Mouse (Mus musculus) midbrain, postnatal 0 days (tissue): ENCODE results near the gene Parp9. TPM values are rescaled to one million over a fixed set of nuclear protein-coding genes. Genes with fewer than 3 reads are reported as not detected.

Experiments used
- ATAC-seq: fragments of 200-750 bp; cut with Nextera tagmentation; 2 replicates; pipeline ENCODE4 v1.8.0; 2017; ENCODE audit warnings: moderate number of reproducible peaks, mild to moderate bottlenecking, moderate TSS enrichment, moderate library complexity; ENCODE audit not compliant: low FRiP score
- DNase-seq: peaks from one replicate; pipeline ENCODE4 v3.0.0-alpha.2; 2015; ENCODE audit warnings: low spot score
- H3K27ac ChIP-seq: fragments of 300-500 bp; sonication (generic); 2 replicates; pipeline ENCODE4 v1.5.1; 2014; ENCODE audit warnings: low read depth, mild to moderate bottlenecking, low read length, mixed read lengths
- H3K27me3 ChIP-seq: fragments of 300-500 bp; sonication (generic); 2 replicates; pipeline ENCODE4 v1.6.1; 2014; ENCODE audit warnings: low read length, control low read depth, mixed read lengths; ENCODE audit not compliant: insufficient read depth
- H3K36me3 ChIP-seq: fragments of 300-500 bp; sonication (generic); 2 replicates; pipeline ENCODE4 v1.6.1; 2014; ENCODE audit warnings: low read length, control low read depth, mixed read lengths; ENCODE audit not compliant: insufficient read depth
- H3K4me1 ChIP-seq: fragments of 300-500 bp; sonication (generic); 2 replicates; pipeline ENCODE4 v1.6.1; 2014; ENCODE audit warnings: mild to moderate bottlenecking, control low read depth, antibody characterized with exemption, low read length, mixed read lengths; ENCODE audit not compliant: insufficient read depth
- H3K4me2 ChIP-seq: fragments of 300-500 bp; sonication (generic); 2 replicates; pipeline ENCODE4 v1.6.1; 2014; ENCODE audit warnings: low read depth, mild to moderate bottlenecking, low read length, mixed read lengths; ENCODE audit not compliant: poor library complexity, severe bottlenecking
- H3K4me3 ChIP-seq: fragments of 300-500 bp; sonication (generic); 2 replicates; pipeline ENCODE4 v1.5.1; 2014; ENCODE audit warnings: low read depth, mild to moderate bottlenecking, low read length, moderate library complexity
- H3K9ac ChIP-seq: fragments of 300-500 bp; sonication (generic); replicated peaks from 2 replicates; pipeline ENCODE4 v1.6.1; 2014; ENCODE audit warnings: mild to moderate bottlenecking, low read length, moderate library complexity, mixed read lengths; ENCODE audit not compliant: poor library complexity, severe bottlenecking
- H3K9me3 ChIP-seq: fragments of 300-500 bp; sonication (generic); 2 replicates; pipeline ENCODE4 v1.6.1; 2016; ENCODE audit warnings: low read length, control low read depth
- CTCF ChIP-seq: IDR thresholded peaks from 2 replicates; pipeline ENCODE4 v1.5.1; 2016; ENCODE audit warnings: antibody characterized with exemption, mild to moderate bottlenecking
- WGBS: fragments of 180-500 bp; shearing (Covaris S2); extraction: QIAGEN DNeasy Blood & Tissue Kit; methylation state at CpG from one replicate; pipeline ENCODE4 v1.1.7; 2014; 5-methylcytosine and 5-hydroxymethylcytosine counted together
- polyA plus RNA-seq: library from polyadenylated mRNA; unstranded; fragments of >200 nt; fragmentation: Nextera tagmentation; extraction: Ambion mirVana; gene quantifications from 2 replicates; pipeline ENCODE4 v1.2.1, GENCODE M21; 2015
- total RNA-seq: library from RNA; depleted of rRNA; stranded (reverse); fragments of >200 nt; gene quantifications from 2 replicates; pipeline ENCODE4 v1.2.3, GENCODE M21; 2014

The Parp9 gene
- total and polyA plus RNA-seq, 2 experiments from 2014 or later = 1.9 to 3.0 TPM

DNA sequence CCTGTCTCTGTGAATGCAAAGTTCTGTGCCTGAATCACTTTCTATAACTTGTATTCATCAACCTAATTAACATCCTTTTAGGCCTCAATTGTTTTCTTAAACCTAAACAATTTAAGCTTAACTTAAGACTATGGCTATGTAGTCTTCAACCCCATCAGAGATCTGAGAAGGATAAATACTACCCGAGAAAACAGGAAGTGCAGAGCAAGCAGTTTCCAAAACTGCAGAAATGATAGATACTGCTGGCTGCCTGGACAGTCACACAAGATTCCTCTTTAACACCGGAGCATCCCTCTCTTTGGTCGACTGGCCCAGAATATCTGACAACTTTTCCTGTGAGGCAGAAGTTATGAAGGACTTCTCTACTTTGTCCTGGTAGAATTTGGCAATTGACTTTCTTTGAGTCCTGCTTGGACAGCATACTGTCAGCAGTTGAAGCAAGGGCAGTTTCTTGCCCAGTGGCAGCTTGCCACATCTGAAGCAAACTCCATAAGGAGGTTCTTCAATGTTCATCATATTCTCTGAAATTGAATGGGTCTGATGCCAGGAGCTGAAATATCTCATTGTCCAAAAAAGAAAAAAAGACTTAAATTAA is 15.9 kb upstream of the Parp9 start:
- TF ChIP-seq CTCF = no peak
- 86% methylated on average over 3 of the region's 3 CpGs for WGBS
- Histone ChIP-seq H3K27ac (no peak overlapping the region), H3K4me2 (no peak overlapping the region), H3K4me3 (no peak overlapping the region), H3K9ac (no peak overlapping the region), H3K36me3 (no peaks in the 10 kb centered on the region), H3K4me1 (no peaks in the 10 kb centered on the region), H3K9me3 (no peaks in the 10 kb centered on the region), H3K27me3 (no peaks in the 10 kb centered on the region)
- ATAC-seq (no peak), DNase-seq (no peak)

DNA sequence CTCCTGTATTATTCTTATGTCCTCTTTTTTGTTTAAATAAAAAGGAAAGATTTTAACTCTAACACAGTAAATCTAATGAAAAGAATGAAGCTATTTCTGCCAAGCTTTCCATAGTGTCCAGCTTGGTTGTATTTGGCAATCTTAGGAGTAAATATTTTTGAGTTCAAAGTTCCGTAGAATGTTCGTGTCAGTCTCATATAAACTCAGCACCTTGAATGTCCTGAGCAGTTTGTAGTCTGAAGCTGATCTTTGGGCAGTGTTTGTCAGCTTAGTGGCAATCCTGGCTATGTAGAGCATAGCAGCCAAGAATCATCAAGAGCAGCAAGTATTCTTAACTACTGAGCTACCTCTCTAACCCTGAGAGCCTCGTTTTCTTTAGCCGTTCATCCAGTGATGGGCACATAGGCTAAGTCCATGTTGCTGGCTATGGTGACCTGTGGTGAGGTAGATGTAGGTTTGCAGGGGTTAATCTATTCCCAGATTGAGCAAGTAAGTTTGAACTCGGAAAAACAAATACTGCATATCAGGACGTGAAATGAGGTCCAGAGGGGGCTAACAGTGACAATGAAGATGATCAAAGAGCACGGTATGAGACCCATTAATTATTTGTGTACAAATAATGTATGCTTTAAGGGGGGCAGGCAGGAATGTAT is 14.6 kb upstream of the Parp9 start:
- no peaks in the 10 kb centered on the region for H3K9me3 ChIP-seq
- no peak overlapping the region for H3K4me3 ChIP-seq
- no peaks in the 10 kb centered on the region for H3K27me3 ChIP-seq
- 79% methylated on average over 7 of the region's 7 CpGs for WGBS
- H3K27ac ChIP-seq = no peak overlapping the region
- no peak overlapping the region for H3K4me2 ChIP-seq
- H3K4me1 ChIP-seq = no peaks in the 10 kb centered on the region
- no peaks in the 10 kb centered on the region for H3K36me3 ChIP-seq
- no peak overlapping the region for H3K9ac ChIP-seq
- TF ChIP-seq CTCF = no peak
- no peak for DNase-seq
- ATAC-seq = no peak

DNA sequence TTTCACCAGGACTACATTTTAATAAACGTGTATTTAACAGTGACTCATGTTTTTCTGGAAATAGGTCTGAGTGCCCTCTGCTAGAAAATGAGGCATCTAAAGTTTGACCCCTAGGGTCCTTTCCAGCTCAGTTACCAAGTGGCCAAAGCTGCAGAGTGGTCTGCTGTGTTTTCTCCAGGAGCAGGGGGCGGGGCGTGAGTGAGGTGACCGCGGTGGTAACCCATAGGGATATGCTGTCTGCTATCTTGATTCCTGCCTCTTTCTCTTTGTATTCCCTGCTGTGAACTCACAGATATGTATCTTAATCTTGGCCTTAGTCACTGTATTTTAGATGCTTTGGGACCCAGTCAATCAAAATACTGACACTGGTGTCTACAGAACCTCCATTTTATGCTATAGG is 13.9 kb upstream of the Parp9 start:
- no peak overlapping the region for H3K4me2 ChIP-seq
- no peak overlapping the region for H3K9ac ChIP-seq
- ATAC-seq = no peak
- DNase-seq = no peak
- H3K36me3 ChIP-seq = no peaks in the 10 kb centered on the region
- no peak overlapping the region for H3K27ac ChIP-seq
- H3K27me3 ChIP-seq = no peaks in the 10 kb centered on the region
- no peak for TF ChIP-seq CTCF
- H3K4me3 ChIP-seq = no peak overlapping the region
- WGBS = 94% methylated on average over 5 of the region's 5 CpGs
- H3K9me3 ChIP-seq = no peaks in the 10 kb centered on the region
- no peaks in the 10 kb centered on the region for H3K4me1 ChIP-seq

DNA sequence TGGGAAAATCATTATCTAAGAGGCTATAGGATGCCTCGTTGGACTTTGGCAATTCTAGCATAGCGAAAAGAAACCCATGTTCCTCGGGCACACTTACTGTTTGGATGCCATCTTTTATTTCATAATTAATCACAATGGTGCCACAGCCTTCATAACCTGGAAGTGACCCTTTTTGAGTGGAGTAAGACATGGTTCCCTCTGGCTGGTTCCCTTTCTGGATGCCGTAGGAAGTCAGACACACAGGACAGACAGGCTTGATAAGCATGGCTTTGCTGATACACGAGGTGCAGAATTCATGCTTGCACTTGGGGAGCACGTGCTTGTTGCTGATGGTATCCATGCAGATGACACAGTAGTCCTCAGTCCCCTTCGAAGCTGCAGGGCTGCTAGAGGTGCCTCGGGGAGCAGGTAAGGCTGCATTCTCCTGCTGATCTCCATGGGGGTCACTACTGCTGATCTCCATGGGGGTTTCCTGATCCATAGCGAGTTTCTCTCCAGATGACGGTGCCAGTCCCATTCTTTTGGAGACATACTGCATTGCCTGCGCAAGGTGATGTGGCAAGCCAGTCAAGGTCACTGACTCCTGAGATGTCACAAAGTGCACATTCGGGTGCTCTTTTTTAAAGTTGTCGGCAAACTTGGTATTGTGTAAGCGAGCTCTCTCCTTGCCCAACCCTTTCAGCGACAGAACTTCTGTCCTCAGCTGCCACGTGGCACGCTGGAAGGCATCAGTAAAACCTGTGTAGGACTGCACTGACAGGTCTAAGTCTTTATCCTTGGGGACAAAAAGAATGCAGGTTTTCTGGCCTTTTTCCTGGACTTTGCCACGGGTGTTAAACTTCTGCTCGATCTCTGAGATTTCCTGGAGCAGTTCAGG is 5.9 kb upstream of the Parp9 start:
- no peak for TF ChIP-seq CTCF
- WGBS = 88% methylated on average over 19 of the region's 19 CpGs
- H3K4me2 ChIP-seq = no peak overlapping the region

DNA sequence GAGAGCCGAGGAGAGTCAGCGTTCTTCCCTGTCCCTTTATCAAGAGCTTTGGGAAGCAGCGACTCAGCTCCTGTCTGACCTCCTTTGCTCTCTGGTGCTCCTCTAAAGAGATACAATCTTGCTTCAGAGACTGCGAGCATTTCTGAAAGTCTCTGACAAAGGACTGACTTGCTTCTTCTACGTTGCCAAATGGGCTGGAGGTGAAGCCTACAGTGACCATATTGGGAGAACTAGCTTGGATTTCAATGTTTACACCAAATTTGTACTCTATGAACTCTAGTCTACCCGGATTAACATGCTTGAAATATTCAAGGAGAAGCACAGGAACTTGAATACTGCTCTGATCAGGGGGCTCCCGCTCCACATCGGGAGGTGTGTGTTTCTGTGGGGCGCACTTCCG is 5.1 kb upstream of the Parp9 start:
- Histone ChIP-seq H3K27me3 (no peaks in the 10 kb centered on the region), H3K36me3 (no peaks in the 10 kb centered on the region), H3K9ac (no peak overlapping the region), H3K4me1 (no peaks in the 10 kb centered on the region), H3K4me3 (no peak overlapping the region), H3K4me2 (no peak overlapping the region), H3K9me3 (no peaks in the 10 kb centered on the region), H3K27ac (no peak overlapping the region)
- 89% methylated on average over 10 of the region's 10 CpGs for WGBS
- ATAC-seq (no peak), DNase-seq (no peak)
- no peak for TF ChIP-seq CTCF

More for the DNA sequence above, 5.9 kb upstream of the Parp9 start:
- Histone ChIP-seq H3K4me1 (no peaks in the 10 kb centered on the region), H3K36me3 (no peaks in the 10 kb centered on the region), H3K9ac (no peak overlapping the region), H3K27me3 (no peaks in the 10 kb centered on the region), H3K27ac (no peak overlapping the region), H3K4me3 (no peak overlapping the region), H3K9me3 (no peaks in the 10 kb centered on the region)
- no peak for DNase-seq
- ATAC-seq = no peak

DNA sequence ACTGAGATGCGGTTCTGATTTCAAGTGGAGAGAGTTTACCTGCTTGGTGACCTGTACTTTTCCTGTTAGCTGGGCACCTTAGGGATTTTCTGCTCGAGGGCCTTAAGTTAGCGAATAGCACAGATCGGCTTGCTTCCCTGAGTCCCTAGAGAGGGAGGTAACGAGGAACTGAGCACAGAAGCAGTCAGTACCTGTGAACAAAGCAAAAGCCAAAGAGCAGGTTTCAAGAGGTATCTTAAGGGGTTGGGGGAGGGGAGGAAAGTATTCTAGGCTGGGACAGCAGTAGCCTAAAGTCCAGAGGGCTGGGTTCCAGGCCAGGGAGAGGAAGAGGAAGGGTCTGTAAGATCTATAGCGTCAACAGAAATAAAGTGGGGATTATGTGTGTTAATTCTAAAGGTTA is 991 bp downstream of the Parp9 start:
- H3K4me1 ChIP-seq = 0 out of 2 replicates have a peak, but pooled peaks cover 4% of the 10 kb centered on the region
- no peaks in the 10 kb centered on the region for H3K36me3 ChIP-seq
- TF ChIP-seq CTCF = no peak
- DNase-seq (no peak), ATAC-seq (no peak)
- 9% methylated on average over 6 of the region's 6 CpGs for WGBS
- H3K4me3 ChIP-seq = peak overlapping the region; percentile 47
- 0 out of 2 replicates have a peak overlapping the region, but pooled peaks have one; percentile 50 for H3K9ac ChIP-seq
- no peaks in the 10 kb centered on the region for H3K9me3 ChIP-seq
- no peak overlapping the region for H3K27ac ChIP-seq
- peak overlapping the region; percentile 78 for H3K4me2 ChIP-seq
- H3K27me3 ChIP-seq = no peaks in the 10 kb centered on the region; the same call in 1 of the 2 replicates
